Mouse (Mus musculus) heart, embryonic 10.5 days (tissue): Measurements from ENCODE around the gene Gm42421. TPM values are rescaled to one million over a fixed set of nuclear protein-coding genes. Genes with fewer than 3 reads are reported as not detected.

Experiments
- DNase-seq: peaks from one replicate; pipeline ENCODE4 v3.0.0-alpha.2; 2017; ENCODE audit warnings: low spot score
- H3K27ac ChIP-seq: fragments of 300-500 bp; sonication (generic); 2 replicates; pipeline ENCODE4 v1.5.1; 2016; ENCODE audit warnings: mild to moderate bottlenecking
- H3K27me3 ChIP-seq: fragments of 300-500 bp; sonication (generic); 2 replicates; pipeline ENCODE4 v1.6.1; 2016; ENCODE audit warnings: mild to moderate bottlenecking; ENCODE audit not compliant: poor library complexity, insufficient read depth, severe bottlenecking
- H3K36me3 ChIP-seq: fragments of 300-500 bp; sonication (generic); 2 replicates; pipeline ENCODE4 v1.6.1; 2016; ENCODE audit warnings: mild to moderate bottlenecking, moderate library complexity
- H3K4me1 ChIP-seq: fragments of 300-500 bp; sonication (generic); 2 replicates; pipeline ENCODE4 v1.6.1; 2016; ENCODE audit warnings: mild to moderate bottlenecking
- H3K4me3 ChIP-seq: fragments of 300-500 bp; sonication (generic); 2 replicates; pipeline ENCODE4 v1.5.1; 2016; ENCODE audit warnings: mild to moderate bottlenecking, moderate library complexity
- H3K9me3 ChIP-seq: fragments of 300-500 bp; sonication (generic); 2 replicates; pipeline ENCODE4 v1.6.1; 2016; ENCODE audit warnings: mild to moderate bottlenecking, moderate library complexity
- WGBS: fragments of 180-500 bp; shearing (Covaris S2); methylation state at CpG from one replicate; pipeline ENCODE4 v1.1.7; 2016; 5-methylcytosine and 5-hydroxymethylcytosine counted together
- polyA plus RNA-seq: library from polyadenylated mRNA; unstranded; fragments of >200 nt; fragmentation: Nextera tagmentation; extraction: Ambion mirVana; gene quantifications from 2 replicates; pipeline ENCODE4 v1.2.1, GENCODE M21; 2016

The Gm42421 gene
- polyA plus RNA-seq, 1 experiment from 2014 or later = 1.3 TPM

- peak; percentile 80 for DNase-seq
- H3K27me3 ChIP-seq = no peaks in the 10 kb centered on the region
- H3K4me3 ChIP-seq = no peak overlapping the region
- H3K9me3 ChIP-seq = no peaks in the 10 kb centered on the region
- H3K4me1 ChIP-seq = no peaks in the 10 kb centered on the region
- WGBS = 65% methylated on average over 5 of the region's 5 CpGs
- H3K27ac ChIP-seq = no peak overlapping the region
- H3K36me3 ChIP-seq = peaks cover 66% of the 10 kb centered on the region
These were observed 10.6 kb upstream of the Gm42421 start for GRCm38 (mm10) chr5:143917418-143917817.

- no peaks in the 10 kb centered on the region for H3K9me3 ChIP-seq
- no peaks in the 10 kb centered on the region for H3K27me3 ChIP-seq
- DNase-seq = peak; percentile 51
- H3K4me1 ChIP-seq = no peaks in the 10 kb centered on the region
- H3K4me3 ChIP-seq = no peak overlapping the region
- peaks cover 73% of the 10 kb centered on the region for H3K36me3 ChIP-seq
- WGBS = 97% methylated on average over 3 of the region's 3 CpGs
- H3K27ac ChIP-seq = no peak overlapping the region
These were observed 9.9 kb upstream of the Gm42421 start for GRCm38 (mm10) chr5:143918120-143918519.

GRCm38 (mm10) chr5:143924781-143925452, 3.1 kb upstream of the Gm42421 start:
- H3K9me3 ChIP-seq = no peaks in the 10 kb centered on the region
- peaks cover 92% of the 10 kb centered on the region for H3K36me3 ChIP-seq
- no peak overlapping the region for H3K27ac ChIP-seq
- no peaks in the 10 kb centered on the region for H3K4me1 ChIP-seq
- DNase-seq = no peak
- 68% methylated on average over 6 of the region's 6 CpGs for WGBS
- no peaks in the 10 kb centered on the region for H3K27me3 ChIP-seq
- H3K4me3 ChIP-seq = no peak overlapping the region

GRCm38 (mm10) chr5:143929291-143929690, 1.3 kb downstream of the Gm42421 start:
- H3K36me3 ChIP-seq = peaks cover 76% of the 10 kb centered on the region
- 93% methylated on average over 4 of the region's 4 CpGs for WGBS
- no peaks in the 10 kb centered on the region for H3K9me3 ChIP-seq

GRCm38 (mm10) chr5:143930656-143931055, 2.7 kb downstream of the Gm42421 start:
- Histone ChIP-seq H3K27ac (no peak overlapping the region), H3K9me3 (no peaks in the 10 kb centered on the region), H3K27me3 (no peaks in the 10 kb centered on the region), H3K4me3 (no peak overlapping the region), H3K36me3 (peaks cover 62% of the 10 kb centered on the region), H3K4me1 (no peaks in the 10 kb centered on the region)
- peak; percentile 57 for DNase-seq
- WGBS = 92% methylated on average over 12 of the region's 12 CpGs

More at GRCm38 (mm10) chr5:143929291-143929690, 1.3 kb downstream of the Gm42421 start:
- H3K4me1 ChIP-seq = no peaks in the 10 kb centered on the region
- H3K27me3 ChIP-seq = no peaks in the 10 kb centered on the region
- no peak overlapping the region for H3K27ac ChIP-seq
- peak; percentile 65 for DNase-seq
- no peak overlapping the region for H3K4me3 ChIP-seq

- H3K4me3 ChIP-seq = no peak overlapping the region
- no peaks in the 10 kb centered on the region for H3K9me3 ChIP-seq
- peaks cover 4% of the 10 kb centered on the region; the same call in 1 of the 2 replicates for H3K4me1 ChIP-seq
- H3K27me3 ChIP-seq = no peaks in the 10 kb centered on the region
- DNase-seq = peak; percentile 45
- H3K27ac ChIP-seq = no peak overlapping the region
- WGBS = 82% methylated on average over 6 of the region's 6 CpGs
- peaks cover 48% of the 10 kb centered on the region for H3K36me3 ChIP-seq
These were observed 4.0 kb downstream of the Gm42421 start for GRCm38 (mm10) chr5:143931863-143932580.

GRCm38 (mm10) chr5:143932831-143933230, 4.9 kb downstream of the Gm42421 start, which contains the start of gene Rsph10b:
Gene Rsph10b (plus strand): TSS chr5:143933035.
- no peaks in the 10 kb centered on the region for H3K27me3 ChIP-seq
- H3K36me3 ChIP-seq = peaks cover 42% of the 10 kb centered on the region
- peaks cover 4% of the 10 kb centered on the region; the same call in 1 of the 2 replicates for H3K4me1 ChIP-seq
- 19% methylated on average over 8 of the region's 8 CpGs for WGBS
- no peak within 1 kb of the TSS for H3K4me3 ChIP-seq
- H3K9me3 ChIP-seq = no peaks in the 10 kb centered on the region
- peak; percentile 57 for DNase-seq
- no peak within 1 kb of the TSS for H3K27ac ChIP-seq

GRCm38 (mm10) chr5:143933414-143933813, 5.4 kb downstream of the Gm42421 start:
- no peak overlapping the region for H3K4me3 ChIP-seq
- H3K9me3 ChIP-seq = no peaks in the 10 kb centered on the region
- H3K36me3 ChIP-seq = peaks cover 36% of the 10 kb centered on the region
- peaks cover 4% of the 10 kb centered on the region; the same call in 1 of the 2 replicates for H3K4me1 ChIP-seq
- no peak overlapping the region for H3K27ac ChIP-seq
- no peaks in the 10 kb centered on the region for H3K27me3 ChIP-seq
- WGBS = 86% methylated on average over 11 of the region's 11 CpGs
- peak; percentile 50 for DNase-seq

GRCm38 (mm10) chr5:143933875-143934274, 5.9 kb downstream of the Gm42421 start:
- no peak overlapping the region for H3K4me3 ChIP-seq
- peaks cover 4% of the 10 kb centered on the region; the same call in 1 of the 2 replicates for H3K4me1 ChIP-seq
- H3K27me3 ChIP-seq = no peaks in the 10 kb centered on the region
- peaks cover 31% of the 10 kb centered on the region for H3K36me3 ChIP-seq
- DNase-seq = peak; percentile 51
- H3K27ac ChIP-seq = no peak overlapping the region
- H3K9me3 ChIP-seq = no peaks in the 10 kb centered on the region
- WGBS = 88% methylated on average over 1 of the region's 1 CpGs

- DNase-seq = peak; percentile 68
- no peak overlapping the region for H3K27ac ChIP-seq
- peaks cover 4% of the 10 kb centered on the region; the same call in 1 of the 2 replicates for H3K4me1 ChIP-seq
- WGBS = 73% methylated on average over 9 of the region's 9 CpGs
- no peak overlapping the region for H3K4me3 ChIP-seq
- H3K27me3 ChIP-seq = no peaks in the 10 kb centered on the region
- H3K36me3 ChIP-seq = peaks cover 10% of the 10 kb centered on the region
- no peaks in the 10 kb centered on the region for H3K9me3 ChIP-seq
These were observed 8.2 kb downstream of the Gm42421 start for GRCm38 (mm10) chr5:143936156-143936555.

- no peak overlapping the region for H3K27ac ChIP-seq
- H3K36me3 ChIP-seq = no peaks in the 10 kb centered on the region
- no peak overlapping the region for H3K4me3 ChIP-seq
- H3K27me3 ChIP-seq = no peaks in the 10 kb centered on the region
- peaks cover 3% of the 10 kb centered on the region; the same call in 1 of the 2 replicates for H3K4me1 ChIP-seq
- H3K9me3 ChIP-seq = no peaks in the 10 kb centered on the region
- peak; percentile 28 for DNase-seq
- WGBS = 21% methylated on average over 10 of the region's 10 CpGs
These were observed 13.6 kb downstream of the Gm42421 start for GRCm38 (mm10) chr5:143941588-143941987.

- Histone ChIP-seq H3K9me3 (no peaks in the 10 kb centered on the region), H3K27me3 (no peaks in the 10 kb centered on the region), H3K4me3 (no peak overlapping the region), H3K4me1 (peaks cover 3% of the 10 kb centered on the region; the same call in 1 of the 2 replicates), H3K27ac (no peak overlapping the region), H3K36me3 (no peaks in the 10 kb centered on the region)
- peak; percentile 68 for DNase-seq
- 85% methylated on average over 14 of the region's 14 CpGs for WGBS
These were observed 15.5 kb downstream of the Gm42421 start for GRCm38 (mm10) chr5:143943231-143944125.
